Mouse (Mus musculus) spleen, adult 2 months (tissue): Measurements from ENCODE around the gene Krtap10-10. TPM values are rescaled to one million over a fixed set of nuclear protein-coding genes. Genes with fewer than 3 reads are reported as not detected.

Source experiments
- DNase-seq, 2 experiments: peaks; one replicate each; pipeline versions ENCODE4 v3.0.0 to v3.0.0-alpha.2; 2012 to 2021; ENCODE audit warnings: low spot score in 2 of 2, low read depth in 1 of 2
- H3K27ac ChIP-seq: fragments of 200-500 bp; 2 replicates; pipeline ENCODE4 v1.5.1; 2012; ENCODE audit warnings: low read length, inconsistent platforms; ENCODE audit not compliant: insufficient read depth
- H3K27me3 ChIP-seq: fragments of 200-500 bp; 2 replicates; pipeline ENCODE4 v1.6.1; 2012; ENCODE audit warnings: mild to moderate bottlenecking, moderate library complexity, low read length, inconsistent platforms; ENCODE audit not compliant: control insufficient read depth, insufficient read depth
- H3K36me3 ChIP-seq: fragments of 200-500 bp; 2 replicates; pipeline ENCODE4 v1.6.1; 2012; ENCODE audit warnings: mild to moderate bottlenecking, low read length, inconsistent platforms; ENCODE audit not compliant: control insufficient read depth, insufficient read depth
- H3K4me1 ChIP-seq: fragments of 200-500 bp; 2 replicates; pipeline ENCODE4 v1.6.1; 2011; ENCODE audit warnings: inconsistent platforms; ENCODE audit not compliant: control insufficient read depth, insufficient read depth, insufficient read length
- H3K4me3 ChIP-seq: fragments of 200-500 bp; 2 replicates; pipeline ENCODE4 v1.5.1; 2011; ENCODE audit warnings: mild to moderate bottlenecking, inconsistent platforms; ENCODE audit not compliant: insufficient read depth, insufficient read length; ENCODE audit errors: extremely low read depth
- CTCF ChIP-seq: fragments of 200-500 bp; IDR thresholded peaks from 2 replicates; pipeline ENCODE4 v1.5.1; 2011; ENCODE audit warnings: mild to moderate bottlenecking, inconsistent platforms; ENCODE audit not compliant: insufficient read depth, insufficient read length, insufficient replicate concordance; ENCODE audit errors: extremely low read depth
- POLR2A ChIP-seq: fragments of 200-500 bp; IDR thresholded peaks from 2 replicates; pipeline ENCODE4 v1.6.1; 2011; ENCODE audit warnings: low read depth, low read length, inconsistent platforms
- WGBS: fragments of 180-500 bp; shearing (Covaris S2); methylation state at CpG from one replicate; pipeline ENCODE4 v1.1.7; 2018; 5-methylcytosine and 5-hydroxymethylcytosine counted together
- polyA plus RNA-seq: library from polyadenylated mRNA; depleted of rRNA; stranded (reverse); fragments of >200 nt; gene quantifications from 2 replicates; pipeline ENCODE4 v1.2.3, GENCODE M21; 2012; rRNA removed

Krtap10-10 gene
- polyA plus RNA-seq, 1 experiment, result not detected

DNA sequence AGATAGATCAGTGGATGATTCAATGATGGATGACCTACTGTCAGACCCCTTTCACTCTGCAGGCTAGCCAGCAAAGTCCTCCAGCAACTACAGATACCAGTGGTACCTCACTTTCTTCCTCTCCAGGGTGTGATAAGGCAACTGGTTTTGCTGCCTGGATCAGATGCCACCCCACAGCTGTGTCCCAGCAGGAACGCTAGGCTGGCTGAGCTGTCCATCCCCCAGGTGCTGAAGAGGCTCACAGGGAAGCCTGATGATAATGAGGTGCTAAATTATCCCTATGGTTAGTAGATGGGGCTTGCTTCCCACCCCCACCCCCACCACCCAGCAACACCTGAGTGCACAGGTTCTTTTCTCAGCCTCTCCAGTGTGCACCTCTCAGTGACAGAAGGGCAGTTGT is 31.8 kb downstream of the Krtap10-10 start:
- no peak for DNase-seq
- WGBS, result 74% methylated on average over 1 of the region's 1 CpGs

DNA sequence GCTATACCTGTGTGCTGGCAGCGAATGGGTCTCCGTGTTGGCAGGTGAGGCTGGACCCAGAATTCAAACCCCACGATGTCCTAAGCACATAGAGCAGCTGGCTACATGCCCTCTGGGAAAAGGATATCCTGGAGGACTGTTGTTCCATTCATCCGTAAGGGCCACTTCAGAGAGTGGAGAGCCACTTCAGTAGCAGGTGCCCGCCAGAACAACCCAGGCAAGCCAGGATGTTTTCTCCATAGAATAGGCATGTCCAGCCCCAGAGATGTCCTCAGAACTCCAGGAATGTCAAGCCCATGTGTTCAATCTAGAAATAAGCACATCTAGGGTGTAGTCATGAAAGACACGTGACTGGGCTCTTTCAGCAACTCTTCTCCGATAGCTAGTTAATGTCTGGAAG is 33.9 kb downstream of the Krtap10-10 start:
- no peak overlapping the region for H3K4me3 ChIP-seq
- H3K36me3 ChIP-seq, result no peaks in the 10 kb centered on the region
- no peak for DNase-seq
- H3K27me3 ChIP-seq, result no peaks in the 10 kb centered on the region
- no peak overlapping the region for H3K27ac ChIP-seq
- no peaks in the 10 kb centered on the region for H3K4me1 ChIP-seq
- no peak for TF ChIP-seq POLR2A
- TF ChIP-seq CTCF, result no peak
- WGBS, result 92% methylated on average over 7 of the region's 7 CpGs

More for the DNA sequence above, 31.8 kb downstream of the Krtap10-10 start:
- H3K27ac ChIP-seq, result no peak overlapping the region
- H3K4me3 ChIP-seq, result no peak overlapping the region
- H3K4me1 ChIP-seq, result 0 out of 2 replicates have a peak, but pooled peaks cover 2% of the 10 kb centered on the region
- no peaks in the 10 kb centered on the region for H3K27me3 ChIP-seq
- H3K36me3 ChIP-seq, result no peaks in the 10 kb centered on the region
- no peak for TF ChIP-seq CTCF
- no peak for TF ChIP-seq POLR2A

DNA sequence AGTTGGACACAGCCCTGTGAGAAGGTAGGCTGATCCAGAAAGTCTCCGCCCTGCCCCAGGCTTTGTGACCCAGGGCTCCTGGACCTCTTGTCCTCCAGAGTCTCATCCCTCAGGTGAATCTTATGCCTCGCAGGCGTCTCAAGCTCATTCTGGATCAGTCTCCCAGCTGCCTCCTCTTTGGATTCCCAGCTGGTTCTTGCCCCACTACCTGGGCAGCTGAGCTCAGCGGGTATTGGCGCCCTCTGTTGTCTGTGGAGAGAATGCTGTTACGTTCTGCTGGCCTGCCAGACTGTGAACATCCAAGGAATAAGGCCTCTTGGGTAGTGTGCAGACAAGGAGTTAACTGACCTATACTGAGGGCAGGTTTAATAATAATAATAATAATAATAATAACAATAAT is 43.2 kb downstream of the Krtap10-10 start:
- TF ChIP-seq POLR2A (no peak), CTCF (no peak)
- DNase-seq, result no peak
- Histone ChIP-seq H3K4me3 (no peak overlapping the region), H3K36me3 (no peaks in the 10 kb centered on the region), H3K27me3 (no peaks in the 10 kb centered on the region), H3K27ac (no peak overlapping the region), H3K4me1 (no peaks in the 10 kb centered on the region)
- WGBS, result 75% methylated on average over 6 of the region's 6 CpGs

DNA sequence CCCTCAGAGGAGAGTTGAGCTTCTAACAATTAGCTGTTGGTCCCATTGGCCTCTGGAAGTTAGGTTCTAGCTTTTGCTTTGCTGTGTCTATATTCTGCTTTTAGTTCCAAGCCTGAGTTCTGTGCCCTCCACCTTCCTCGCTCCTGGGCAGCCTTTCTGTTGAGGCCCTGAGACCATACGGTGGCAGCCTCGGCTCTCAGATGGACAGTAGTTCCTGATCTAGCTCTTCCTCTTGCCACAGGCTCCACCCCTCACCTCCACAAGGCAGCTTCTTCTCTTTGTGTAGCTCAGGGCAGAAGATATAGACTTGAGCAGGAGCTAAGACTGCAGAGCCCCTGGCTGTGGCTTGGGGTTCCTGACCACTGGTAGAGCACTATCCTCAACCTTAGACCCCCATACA is 44.6 kb downstream of the Krtap10-10 start:
- 18% methylated on average over 3 of the region's 3 CpGs for WGBS

DNA sequence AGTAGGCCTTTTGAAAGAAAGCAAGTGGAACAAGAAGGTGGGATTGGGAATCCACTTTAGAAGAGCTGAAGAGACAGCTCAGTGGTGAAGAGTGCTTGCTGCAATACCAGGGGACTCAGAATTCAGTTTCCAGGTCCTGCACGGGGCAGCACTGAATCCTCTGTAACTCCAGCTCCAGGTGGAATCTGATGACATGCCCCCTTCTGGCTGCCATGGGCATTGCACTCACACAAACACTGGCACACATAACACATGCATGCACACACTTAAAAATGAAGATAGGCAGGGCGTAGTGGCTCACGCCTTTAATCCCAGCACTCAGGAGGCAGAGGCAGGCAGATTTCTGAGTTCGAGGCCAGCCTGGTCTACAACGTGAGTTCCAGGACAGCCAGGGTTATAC is 46.8 kb downstream of the Krtap10-10 start:
- Histone ChIP-seq H3K36me3 (no peaks in the 10 kb centered on the region), H3K27ac (no peak overlapping the region), H3K4me3 (no peak overlapping the region), H3K27me3 (no peaks in the 10 kb centered on the region), H3K4me1 (no peaks in the 10 kb centered on the region)
- no peak for DNase-seq
- WGBS, result 85% methylated on average over 5 of the region's 5 CpGs
- TF ChIP-seq POLR2A (no peak), CTCF (no peak)

More for the DNA sequence above, 44.6 kb downstream of the Krtap10-10 start:
- Histone ChIP-seq H3K27me3 (no peaks in the 10 kb centered on the region), H3K27ac (no peak overlapping the region), H3K36me3 (no peaks in the 10 kb centered on the region), H3K4me1 (no peaks in the 10 kb centered on the region), H3K4me3 (no peak overlapping the region)
- TF ChIP-seq CTCF, result no peak
- no peak for TF ChIP-seq POLR2A
- DNase-seq, result no peak

DNA sequence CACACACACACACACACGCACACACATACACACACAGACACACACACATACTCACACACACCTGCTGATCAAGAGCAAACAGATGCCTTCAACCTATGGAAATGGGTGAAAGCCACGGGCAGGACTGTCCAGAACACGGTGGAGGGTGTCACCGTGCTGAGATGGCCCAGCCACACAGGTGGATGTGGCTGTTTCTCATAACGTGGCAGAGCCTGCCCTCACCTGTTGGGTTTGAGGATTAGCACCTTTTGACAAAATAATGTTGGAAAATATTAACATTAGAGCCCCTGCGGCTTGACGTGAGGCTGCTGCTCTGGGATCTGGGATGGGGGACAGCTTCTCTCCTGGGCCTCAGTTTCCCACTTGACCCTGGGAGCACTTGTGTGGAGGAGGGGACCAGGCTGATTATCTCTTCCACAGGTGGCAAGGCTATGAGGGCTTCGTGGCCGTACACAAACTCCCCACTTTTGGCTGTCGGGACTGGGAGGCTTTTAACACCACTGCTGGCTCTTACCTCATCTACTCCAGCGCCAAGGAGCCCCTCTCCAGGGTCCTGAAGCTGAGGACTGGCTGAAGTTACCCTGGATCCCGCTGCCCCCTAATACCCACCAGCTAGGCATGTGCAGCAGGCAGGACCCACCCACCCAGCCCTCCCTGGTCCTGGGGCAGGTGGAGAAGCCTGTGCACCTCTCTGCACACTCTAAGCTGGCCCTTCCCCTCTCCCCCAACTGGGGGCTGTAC is 50.4 kb downstream of the Krtap10-10 start:
- H3K27ac ChIP-seq, result no peak overlapping the region
- H3K27me3 ChIP-seq, result no peaks in the 10 kb centered on the region
- no peak for DNase-seq
- no peaks in the 10 kb centered on the region for H3K36me3 ChIP-seq
- no peak for TF ChIP-seq POLR2A
- no peak for TF ChIP-seq CTCF
- WGBS, result 68% methylated on average over 12 of the region's 12 CpGs
- no peak overlapping the region for H3K4me3 ChIP-seq
- no peaks in the 10 kb centered on the region for H3K4me1 ChIP-seq

Other genes starting within 250 kb of the Krtap10-10 start
- gene Sumo3, start 229.8 kb upstream of the Krtap10-10 start, polyA plus RNA-seq, result 131 and 154 TPM in 2 replicates
- gene Gm49325, start 229.8 kb upstream of the Krtap10-10 start, polyA plus RNA-seq, result not detected in 2 replicates
- gene Ube2g2, start 213.7 kb upstream of the Krtap10-10 start, polyA plus RNA-seq, result 31.4 and 34.0 TPM in 2 replicates
- gene Tspear, start 149.4 kb upstream of the Krtap10-10 start, polyA plus RNA-seq, result 0.55 and 1.1 TPM in 2 replicates
- gene Gm19402, start 145.2 kb upstream of the Krtap10-10 start, polyA plus RNA-seq, result not detected in 2 replicates
- not detected in 2 replicates for gene Gm9508, start 138.7 kb upstream of the Krtap10-10 start, polyA plus RNA-seq
- not detected in 2 replicates for gene Gm10272, start 129.3 kb upstream of the Krtap10-10 start, polyA plus RNA-seq
- gene Gm10024, start 124.5 kb upstream of the Krtap10-10 start, polyA plus RNA-seq, result not detected in 2 replicates
- gene Gm10142, start 120.1 kb upstream of the Krtap10-10 start, polyA plus RNA-seq, result 0.39 TPM in 1 of 2 replicates, not detected in the other
- not detected in 2 replicates for gene Krtap12-1, start 115.3 kb upstream of the Krtap10-10 start, polyA plus RNA-seq
- gene Gm10100, start 109.5 kb upstream of the Krtap10-10 start, polyA plus RNA-seq, result not detected in 2 replicates
- not detected in 2 replicates for gene Gm18596, start 93.3 kb upstream of the Krtap10-10 start, polyA plus RNA-seq
- gene Gm9736, start 84.6 kb upstream of the Krtap10-10 start, polyA plus RNA-seq, result not detected in 2 replicates
- gene Gm3233, start 76.3 kb upstream of the Krtap10-10 start, polyA plus RNA-seq, result not detected in 2 replicates
- gene Gm3238, start 64.6 kb upstream of the Krtap10-10 start, polyA plus RNA-seq, result not detected in 2 replicates
- not detected in 2 replicates for gene Gm7138, start 59.0 kb upstream of the Krtap10-10 start, polyA plus RNA-seq
- not detected in 2 replicates for gene Gm3250, start 53.4 kb upstream of the Krtap10-10 start, polyA plus RNA-seq
- not detected in 2 replicates for gene Gm7137, start 47.7 kb upstream of the Krtap10-10 start, polyA plus RNA-seq
- not detected in 2 replicates for gene Gm9639, start 40.9 kb upstream of the Krtap10-10 start, polyA plus RNA-seq
- gene Gm19668, start 36.8 kb upstream of the Krtap10-10 start, polyA plus RNA-seq, result not detected in 2 replicates
- not detected in 2 replicates for gene Gm9507, start 24.1 kb upstream of the Krtap10-10 start, polyA plus RNA-seq
- not detected in 2 replicates for gene Gm2696, start 21.3 kb upstream of the Krtap10-10 start, polyA plus RNA-seq
- not detected in 2 replicates for gene Krtap10-4, start 8.9 kb upstream of the Krtap10-10 start, polyA plus RNA-seq
- not detected in 2 replicates for gene Gm36176, start 10.9 kb downstream of the Krtap10-10 start, polyA plus RNA-seq
- not detected in 2 replicates for gene Gm10318, start 16.9 kb downstream of the Krtap10-10 start, polyA plus RNA-seq
- 0.09 TPM in 1 of 2 replicates, not detected in the other for gene Gm3285, start 26.0 kb downstream of the Krtap10-10 start, polyA plus RNA-seq
- gene Lrrc3, start 66.6 kb downstream of the Krtap10-10 start, polyA plus RNA-seq, result 0.70 and 1.2 TPM in 2 replicates
- gene Trpm2, start 134.6 kb downstream of the Krtap10-10 start, polyA plus RNA-seq, result 51.6 and 52.3 TPM in 2 replicates
- gene 1810043G02Rik, start 142.6 kb downstream of the Krtap10-10 start, polyA plus RNA-seq, result 21.4 and 30.1 TPM in 2 replicates
- 61.1 and 65.8 TPM in 2 replicates for gene Pfkl, start 174.1 kb downstream of the Krtap10-10 start, polyA plus RNA-seq
- 0.08 TPM in 1 of 2 replicates, not detected in the other for gene Dnmt3l, start 206.0 kb downstream of the Krtap10-10 start, polyA plus RNA-seq
- 4.0 and 4.6 TPM in 2 replicates for gene Aire, start 207.7 kb downstream of the Krtap10-10 start, polyA plus RNA-seq
- 78.1 and 82.7 TPM in 2 replicates for gene Icosl, start 233.4 kb downstream of the Krtap10-10 start, polyA plus RNA-seq